Mouse (Mus musculus): Measurements from ENCODE around the gene Kcnc1.

Gene Kcnc1

DNA sequence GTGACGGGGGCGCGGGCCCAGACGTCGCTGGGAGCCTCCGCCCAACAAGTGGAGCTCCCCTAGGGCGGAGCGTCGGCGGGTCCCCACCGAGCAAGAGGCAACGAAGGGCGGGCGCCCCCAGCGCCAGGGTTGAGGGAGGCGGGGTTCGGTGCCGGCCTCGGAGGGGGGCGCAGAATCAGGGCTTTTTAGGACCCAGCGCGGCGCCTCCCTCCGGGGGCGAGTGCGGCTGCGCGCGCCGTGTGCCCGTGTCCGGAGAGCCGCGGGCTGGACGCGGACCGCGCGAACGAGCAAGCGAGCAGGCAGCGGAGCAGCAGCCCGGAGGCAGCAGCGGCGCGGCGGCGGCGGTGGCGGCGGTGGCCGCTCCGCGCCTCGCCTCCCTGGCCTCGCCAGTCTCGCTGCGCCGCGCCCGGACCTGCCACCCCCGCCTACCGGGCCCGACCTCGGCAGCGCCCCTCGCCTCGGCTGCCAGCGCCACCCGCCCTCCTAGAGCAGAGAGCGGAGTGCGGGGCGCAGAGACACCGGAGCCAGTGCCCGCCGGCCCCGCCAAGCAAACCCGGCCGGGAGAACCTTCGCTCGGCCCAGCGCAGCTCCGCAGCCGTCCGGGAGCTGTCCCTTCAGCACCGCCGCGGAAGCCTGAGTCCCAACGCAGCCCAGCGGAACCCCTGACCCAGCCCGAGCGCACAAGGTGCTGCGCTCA is at the start of gene Kcnc1:
Gene Kcnc1, plus strand, starts transcription at position 267 of the 697 bp plus-strand sequence.
- POLR2A ChIA-PET, result interaction anchor here (0.5 to 2.8 kb wide), 6 partner anchors 79 to 211 kb away, joined by 3 to 10 read pairs (median 4); no protein-coding TSS in a partner anchor
- CTCF ChIA-PET, result interaction anchor here (0.5 to 3.3 kb wide), 37 partner anchors 9 to 314 kb away, joined by 3 to 22 read pairs (median 4); partner anchors contain the start of genes Abcc8 (in 1 of the 4), Saal1 (in 1 of the 4) and Sergef (in 1 of the 4)

DNA sequence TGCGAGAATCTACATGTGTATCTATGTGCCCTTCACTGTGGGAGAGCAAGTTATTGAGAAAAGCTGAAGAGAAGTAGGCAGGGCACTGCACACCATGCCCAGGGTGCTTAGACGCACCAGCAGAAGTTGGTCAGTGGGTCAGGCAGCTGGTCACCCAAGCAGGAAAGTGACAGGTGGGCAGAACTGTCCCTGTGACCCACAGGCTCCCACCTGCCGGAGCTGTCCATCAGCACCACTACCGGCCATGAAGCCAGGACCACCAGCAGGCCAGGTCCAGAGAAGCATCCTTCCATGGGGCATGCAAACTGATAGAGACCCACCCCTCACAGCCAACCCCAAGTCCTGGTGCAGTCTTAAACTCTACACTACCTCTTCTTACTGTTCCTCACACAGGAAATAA is 48.6 kb upstream of the Kcnc1 start:
- ChIA-PET POLR2A (interaction anchor here in 2 of 4 experiments (0.7 to 1.3 kb wide), 2 partner anchors 13 to 71 kb away, joined by 3 read pairs; no protein-coding TSS in a partner anchor), CTCF (interaction anchor here in 1 of 4 experiments (0.6 kb wide), 1 partner anchor 166 kb away, joined by 3 read pairs; no protein-coding TSS in a partner anchor)

DNA sequence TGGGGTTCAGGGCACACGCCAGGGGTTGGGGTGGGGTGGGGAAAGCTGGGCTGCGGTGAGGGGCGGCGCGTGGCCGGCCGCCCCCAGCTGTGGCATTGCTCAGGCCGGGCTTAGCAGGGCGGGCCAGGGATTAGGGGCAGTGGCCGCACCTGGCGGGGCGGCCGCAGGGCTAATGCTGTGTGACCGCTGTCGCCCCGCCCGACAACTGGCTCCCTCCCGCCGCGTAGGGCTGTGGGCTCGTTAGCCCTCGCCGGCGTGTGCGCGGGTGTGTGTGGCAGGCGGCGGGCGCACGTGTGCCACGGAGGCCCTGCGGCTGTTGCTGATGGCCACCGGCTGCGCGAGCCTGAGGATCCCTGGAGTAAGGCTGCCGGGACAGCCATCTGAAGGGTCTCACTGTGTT is 47.5 kb upstream of the Kcnc1 start:
- ChIA-PET POLR2A (interaction anchor here in 1 of 4 experiments (0.6 kb wide), 1 partner anchor 57 kb away, joined by 3 read pairs; no protein-coding TSS in a partner anchor), CTCF (interaction anchor here in 2 of 4 experiments (0.6 kb wide), 2 partner anchors 122 to 138 kb away, joined by 3 read pairs; no protein-coding TSS in a partner anchor)

DNA sequence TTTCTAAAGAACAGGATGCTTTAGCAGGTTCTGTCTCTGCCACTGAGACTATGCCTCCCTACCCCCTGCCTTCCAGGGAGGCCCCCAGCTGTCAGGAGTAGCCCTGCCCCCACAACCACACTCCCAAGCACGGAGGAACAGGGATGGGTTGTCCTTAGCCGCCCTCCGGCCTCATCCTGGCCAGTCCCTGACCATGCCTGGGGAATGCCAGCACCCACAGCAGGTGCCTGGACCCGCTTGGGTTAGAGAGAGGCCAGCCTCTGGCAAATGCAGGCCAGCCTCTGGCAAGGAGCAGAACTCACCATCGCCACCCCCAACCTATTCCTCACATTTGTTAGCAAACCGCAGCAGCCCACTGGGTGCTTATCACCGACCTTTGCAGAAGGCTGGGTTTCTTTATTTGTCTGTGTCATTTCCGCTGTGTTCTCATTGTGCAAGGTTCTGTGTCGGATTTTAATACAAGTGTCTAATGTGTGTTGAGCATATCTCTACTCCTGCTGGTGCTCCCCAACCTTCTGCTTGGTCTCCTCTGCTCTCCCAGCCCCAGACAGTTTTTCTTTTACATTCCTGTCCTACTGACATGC is 46.1 kb upstream of the Kcnc1 start:
- POLR2A ChIA-PET, result no interaction called here
- CTCF ChIA-PET, result interaction anchor here in 1 of 4 experiments (0.6 kb wide), 1 partner anchor 1733 kb away, joined by 8 read pairs; no protein-coding TSS in a partner anchor

DNA sequence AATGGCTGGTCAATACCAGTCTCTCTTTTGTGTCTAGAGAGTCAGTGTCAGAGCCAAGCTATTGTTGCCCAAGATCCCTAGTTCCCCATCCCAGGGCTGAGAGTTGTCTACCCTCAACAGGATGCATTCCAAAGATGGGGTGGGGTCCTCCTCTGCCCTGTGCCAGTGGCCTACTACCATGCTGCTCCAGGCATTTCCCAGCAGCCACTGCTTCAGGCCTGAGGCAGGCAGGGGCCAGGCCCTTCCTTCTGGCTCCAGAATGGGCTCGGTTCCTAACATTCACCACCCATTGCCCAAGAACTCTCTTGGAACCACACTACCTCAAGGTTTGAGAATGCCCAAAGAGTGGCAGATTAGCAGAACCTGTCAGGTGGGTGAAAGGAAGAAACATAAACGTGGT is 43.5 kb upstream of the Kcnc1 start:
- POLR2A ChIA-PET, result no interaction called here
- CTCF ChIA-PET, result no interaction called here

DNA sequence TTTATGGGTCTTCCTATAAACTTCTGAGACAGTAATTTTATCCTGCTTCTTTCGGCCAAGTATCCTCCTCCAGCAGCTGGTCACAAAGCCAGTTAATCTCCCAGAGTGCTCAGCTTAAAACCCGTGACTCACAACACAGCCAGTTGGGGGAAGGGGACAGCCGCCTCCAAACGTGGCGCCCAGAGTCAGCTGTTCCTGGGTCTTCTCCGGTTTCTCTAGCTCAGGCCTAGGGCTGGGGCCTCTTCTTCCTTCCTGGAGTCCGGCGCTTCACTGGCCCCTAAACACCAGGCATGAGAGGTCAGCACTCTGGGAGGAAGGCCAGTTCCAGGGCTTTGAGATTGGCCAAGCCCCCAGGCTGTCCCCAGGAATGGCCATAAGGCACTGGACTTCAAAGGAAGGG is 43.1 kb upstream of the Kcnc1 start:
- ChIA-PET CTCF (no interaction called here), POLR2A (interaction anchor here in 1 of 4 experiments (0.6 kb wide), 1 partner anchor 12 kb away, joined by 3 read pairs; no protein-coding TSS in a partner anchor)

DNA sequence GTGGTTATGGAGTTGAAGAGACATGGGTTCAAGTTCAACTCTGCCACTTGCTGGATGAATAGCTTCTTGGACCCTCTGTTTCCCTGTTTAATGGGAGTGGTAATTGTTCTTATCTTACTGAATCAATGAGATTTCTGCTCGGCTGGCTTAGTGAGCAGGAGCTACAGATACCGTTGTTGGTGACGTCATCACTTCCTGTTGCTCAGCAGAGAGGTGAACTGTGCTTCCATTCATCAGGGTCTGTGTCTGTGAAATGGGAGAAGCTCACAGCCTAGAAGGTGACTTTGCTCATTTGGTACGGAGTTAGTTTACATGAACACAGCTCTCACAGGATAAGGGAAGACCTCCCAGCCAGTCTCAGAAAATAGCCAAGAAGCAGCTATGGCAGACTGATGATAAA is 42.4 kb upstream of the Kcnc1 start:
- ChIA-PET CTCF (no interaction called here), POLR2A (interaction anchor here in 1 of 4 experiments (0.7 kb wide), 1 partner anchor 74 kb away, joined by 3 read pairs; no protein-coding TSS in a partner anchor)

DNA sequence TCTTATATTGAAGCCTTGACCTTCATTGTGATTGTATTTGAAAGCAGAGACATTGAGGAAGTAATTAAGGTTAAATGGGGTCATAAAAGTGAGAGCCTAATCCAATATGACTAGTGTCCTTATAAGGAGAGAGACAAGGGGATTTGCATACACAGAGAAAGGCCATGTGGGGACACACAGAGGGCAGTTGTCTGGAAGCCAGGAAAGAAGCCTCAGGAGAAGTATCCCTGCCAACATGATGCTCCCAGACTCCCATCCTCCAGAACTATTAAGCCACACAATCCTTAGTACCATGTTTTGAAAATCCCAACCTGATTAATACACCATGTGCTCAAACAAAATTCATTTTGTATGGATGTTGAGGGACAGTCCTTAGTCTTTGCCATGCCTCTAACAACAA is 34.5 kb upstream of the Kcnc1 start:
- POLR2A ChIA-PET, result no interaction called here
- CTCF ChIA-PET, result no interaction called here

DNA sequence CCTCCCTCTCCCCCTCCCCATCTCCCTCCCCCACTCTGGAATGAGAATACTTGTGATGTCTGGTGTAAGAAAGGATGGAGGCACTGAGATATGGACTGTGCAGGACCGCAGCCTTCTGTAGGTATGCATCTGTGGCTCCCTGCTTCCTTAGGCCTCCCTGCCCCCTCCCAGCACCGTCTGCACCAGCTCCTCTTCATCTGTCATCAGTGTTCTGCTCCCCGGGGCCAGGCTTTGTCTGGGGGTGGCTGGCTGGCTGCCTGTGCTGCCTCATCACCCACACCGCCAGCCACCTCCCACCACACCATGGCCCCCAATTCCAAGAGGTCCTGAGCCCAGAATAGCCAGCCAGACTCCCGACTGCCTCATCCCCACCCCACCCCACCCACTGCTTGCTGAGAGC is 32.1 kb upstream of the Kcnc1 start:
- CTCF ChIA-PET, result interaction anchor here in 1 of 4 experiments (1.4 kb wide), 1 partner anchor 14 kb away, joined by 3 read pairs; no protein-coding TSS in a partner anchor
- POLR2A ChIA-PET, result interaction anchor here in 1 of 4 experiments (0.9 kb wide), 1 partner anchor 285 kb away, joined by 3 read pairs; no protein-coding TSS in a partner anchor

DNA sequence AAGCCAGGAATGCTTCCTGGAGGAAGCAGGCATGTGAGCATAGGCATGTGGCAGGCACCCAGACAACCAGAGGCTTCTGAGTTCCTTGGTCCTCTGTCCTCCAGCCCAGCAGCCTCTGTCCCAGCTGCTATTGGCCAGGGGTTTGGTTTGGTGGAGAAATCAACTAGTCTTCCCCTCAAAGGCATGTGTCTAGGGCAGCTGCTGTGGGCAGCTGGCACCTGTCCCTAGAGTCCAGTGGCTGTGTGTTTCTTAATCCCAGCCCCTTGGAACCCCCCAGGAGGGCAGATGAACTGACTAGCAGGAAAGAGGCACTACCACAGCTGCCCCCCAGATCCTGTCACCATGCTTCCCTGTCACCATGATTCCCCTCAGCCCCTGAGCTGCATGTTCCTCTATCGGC is 30.5 kb upstream of the Kcnc1 start:
- ChIA-PET CTCF (no interaction called here), POLR2A (no interaction called here)

DNA sequence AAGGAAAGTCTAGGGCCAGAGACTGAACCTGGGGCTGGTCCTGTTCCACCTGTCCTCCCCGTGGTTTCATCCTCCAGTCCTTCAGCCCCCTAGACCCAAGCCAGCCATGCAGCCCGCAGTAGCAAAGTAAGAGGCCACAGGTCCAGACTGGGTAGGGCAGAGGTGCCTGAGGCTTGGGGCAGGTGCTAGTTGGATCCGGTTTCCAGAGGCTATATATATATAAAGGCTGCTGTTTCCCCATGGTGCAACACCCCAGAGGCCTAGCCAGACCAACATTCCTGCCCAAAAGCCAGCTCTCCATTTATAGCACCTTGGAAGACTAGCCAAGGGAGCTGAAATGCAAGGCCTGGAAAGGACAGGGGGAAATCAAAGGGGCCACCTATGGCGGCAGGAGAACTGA is 25.2 kb upstream of the Kcnc1 start:
- ChIA-PET POLR2A (no interaction called here), CTCF (interaction anchor here in 1 of 4 experiments (1.1 kb wide), 1 partner anchor 22 kb away, joined by 4 read pairs; no protein-coding TSS in a partner anchor)

DNA sequence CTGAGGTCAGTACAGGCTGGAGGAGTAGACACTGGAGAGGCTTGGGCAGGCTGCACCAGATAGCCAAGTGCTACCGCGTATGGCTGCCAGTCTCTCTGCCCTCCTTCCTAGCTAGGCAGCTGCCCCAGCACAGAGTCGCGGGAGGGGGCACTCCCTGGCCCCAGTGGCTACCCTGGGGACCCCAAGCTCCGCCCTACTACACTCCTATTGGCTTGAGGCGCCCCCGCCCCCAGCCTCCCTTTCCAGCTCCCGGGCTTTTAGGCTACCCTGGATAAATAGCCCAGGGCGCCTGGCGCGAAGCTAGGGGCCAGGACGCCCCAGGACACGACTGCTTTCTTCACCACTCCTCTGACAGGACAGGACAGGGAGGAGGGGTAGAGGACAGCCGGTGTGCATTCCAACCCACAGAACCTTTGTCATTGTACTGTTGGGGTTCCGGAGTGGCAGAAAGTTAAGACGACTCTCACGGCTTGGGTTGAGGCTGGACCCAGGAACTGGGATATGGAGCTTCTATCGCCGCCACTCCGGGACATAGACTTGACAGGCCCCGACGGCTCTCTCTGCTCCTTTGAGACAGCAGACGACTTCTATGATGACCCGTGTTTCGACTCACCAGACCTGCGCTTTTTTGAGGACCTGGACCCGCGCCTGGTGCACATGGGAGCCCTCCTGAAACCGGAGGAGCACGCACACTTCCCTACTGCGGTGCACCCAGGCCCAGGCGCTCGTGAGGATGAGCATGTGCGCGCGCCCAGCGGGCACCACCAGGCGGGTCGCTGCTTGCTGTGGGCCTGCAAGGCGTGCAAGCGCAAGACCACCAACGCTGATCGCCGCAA is 19.9 kb upstream of the Kcnc1 start, which contains the start of gene Myod1:
Gene Myod1, plus strand, starts transcription at position 303 of the 836 bp plus-strand sequence.
- ChIA-PET POLR2A (no interaction called here), CTCF (interaction anchor here in 3 of 4 experiments (0.8 to 1.5 kb wide), 7 partner anchors 17 to 452 kb away, joined by 3 to 15 read pairs (median 3); no protein-coding TSS in a partner anchor)

DNA sequence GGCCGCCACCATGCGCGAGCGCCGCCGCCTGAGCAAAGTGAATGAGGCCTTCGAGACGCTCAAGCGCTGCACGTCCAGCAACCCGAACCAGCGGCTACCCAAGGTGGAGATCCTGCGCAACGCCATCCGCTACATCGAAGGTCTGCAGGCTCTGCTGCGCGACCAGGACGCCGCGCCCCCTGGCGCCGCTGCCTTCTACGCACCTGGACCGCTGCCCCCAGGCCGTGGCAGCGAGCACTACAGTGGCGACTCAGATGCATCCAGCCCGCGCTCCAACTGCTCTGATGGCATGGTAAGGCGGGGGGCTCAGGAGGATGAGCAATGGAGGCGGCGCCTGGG is 19.3 kb upstream of the Kcnc1 start:
- ChIA-PET POLR2A (no interaction called here), CTCF (interaction anchor here (0.6 to 5.4 kb wide), 13 partner anchors 16 to 635 kb away, joined by 3 to 40 read pairs (median 4); partner anchors contain the start of gene Kcnc1 (in 1 of the 4))

DNA sequence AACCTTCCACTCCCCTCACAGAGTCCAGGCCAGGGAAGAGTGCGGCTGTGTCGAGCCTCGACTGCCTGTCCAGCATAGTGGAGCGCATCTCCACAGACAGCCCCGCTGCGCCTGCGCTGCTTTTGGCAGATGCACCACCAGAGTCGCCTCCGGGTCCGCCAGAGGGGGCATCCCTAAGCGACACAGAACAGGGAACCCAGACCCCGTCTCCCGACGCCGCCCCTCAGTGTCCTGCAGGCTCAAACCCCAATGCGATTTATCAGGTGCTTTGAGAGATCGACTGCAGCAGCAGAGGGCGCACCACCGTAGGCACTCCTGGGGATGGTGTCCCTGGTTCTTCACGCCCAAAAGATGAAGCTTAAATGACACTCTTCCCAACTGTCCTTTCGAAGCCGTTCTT is 18.2 kb upstream of the Kcnc1 start:
- ChIA-PET POLR2A (interaction anchor here in 1 of 4 experiments (0.5 to 1.2 kb wide), 2 partner anchors 24 to 229 kb away, joined by 3 to 8 read pairs; no protein-coding TSS in a partner anchor), CTCF (interaction anchor here (0.5 to 5.4 kb wide), 22 partner anchors 12 to 482 kb away, joined by 3 to 40 read pairs (median 4); partner anchors contain the start of genes Kcnc1 (in 1 of the 4), Syngr4 (in 1 of the 4) and Tmem143 (in 1 of the 4))

DNA sequence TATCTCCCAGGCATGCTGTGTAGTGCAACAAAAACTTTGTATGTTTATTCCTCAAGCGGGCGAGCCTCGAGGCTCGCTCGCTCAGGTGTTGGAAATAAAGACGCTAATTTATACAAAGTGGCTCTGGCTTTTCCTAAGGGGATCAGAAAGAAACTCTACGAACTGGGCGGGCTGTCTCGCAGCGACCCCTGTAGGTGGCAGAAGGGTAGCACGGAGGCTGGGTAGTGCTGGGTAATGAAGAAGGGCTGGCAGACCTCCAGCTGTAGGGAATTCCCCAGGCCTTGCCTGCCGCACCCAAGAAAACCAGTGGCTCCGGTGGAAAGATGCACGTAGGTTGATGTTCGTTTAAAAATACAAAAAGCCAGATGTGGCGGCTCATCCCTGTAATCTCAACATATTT is 17.3 kb upstream of the Kcnc1 start:
- POLR2A ChIA-PET, result no interaction called here

DNA sequence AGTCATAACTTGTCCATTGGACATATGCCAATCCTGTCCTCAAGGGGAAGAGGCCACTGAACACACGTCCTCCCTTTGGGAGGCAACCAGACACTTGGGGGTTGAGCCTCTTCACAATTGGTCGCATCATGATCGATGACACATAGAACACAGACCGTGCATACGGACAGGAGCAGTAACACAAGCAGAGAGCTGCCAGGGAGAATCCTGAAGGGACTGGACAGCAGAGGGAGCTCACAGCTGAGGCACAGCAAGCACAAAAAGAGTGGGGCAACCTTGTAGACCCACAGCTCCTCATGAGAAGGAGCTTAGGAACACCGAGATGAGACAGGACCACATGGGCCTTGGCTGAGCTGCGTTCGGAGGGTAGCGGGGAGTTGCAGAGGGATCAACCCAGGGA is 15.7 kb upstream of the Kcnc1 start:
- POLR2A ChIA-PET, result no interaction called here
- CTCF ChIA-PET, result interaction anchor here (0.6 to 5.4 kb wide), 12 partner anchors 10 to 593 kb away, joined by 3 to 40 read pairs (median 4); no protein-coding TSS in a partner anchor

More for the DNA sequence above, 17.3 kb upstream of the Kcnc1 start:
- CTCF ChIA-PET, result interaction anchor here (0.5 to 5.4 kb wide), 29 partner anchors 10 to 283 kb away, joined by 3 to 40 read pairs (median 4); partner anchors contain the start of gene Kcnc1 (in 2 of the 4)

DNA sequence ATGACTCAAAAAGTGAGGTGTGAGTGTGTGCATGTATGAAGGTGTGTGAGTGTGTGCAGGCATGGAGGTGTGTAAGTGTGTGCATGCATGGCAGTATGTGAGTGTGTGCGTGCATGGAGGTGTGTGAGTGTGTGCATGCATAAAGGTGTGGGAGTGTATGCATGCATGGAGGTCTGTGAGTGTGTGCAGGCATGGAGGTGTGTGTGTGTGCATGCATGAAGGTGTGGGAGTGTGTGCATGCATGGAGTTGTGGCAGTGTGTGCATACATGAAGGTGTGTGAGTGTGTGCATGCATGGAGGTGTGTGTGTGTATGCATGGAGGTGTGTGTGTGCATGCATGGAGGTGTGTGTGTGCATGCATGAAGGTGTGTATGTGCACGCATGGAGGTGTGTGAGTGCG is 8.9 kb upstream of the Kcnc1 start:
- POLR2A ChIA-PET, result no interaction called here
- CTCF ChIA-PET, result no interaction called here

DNA sequence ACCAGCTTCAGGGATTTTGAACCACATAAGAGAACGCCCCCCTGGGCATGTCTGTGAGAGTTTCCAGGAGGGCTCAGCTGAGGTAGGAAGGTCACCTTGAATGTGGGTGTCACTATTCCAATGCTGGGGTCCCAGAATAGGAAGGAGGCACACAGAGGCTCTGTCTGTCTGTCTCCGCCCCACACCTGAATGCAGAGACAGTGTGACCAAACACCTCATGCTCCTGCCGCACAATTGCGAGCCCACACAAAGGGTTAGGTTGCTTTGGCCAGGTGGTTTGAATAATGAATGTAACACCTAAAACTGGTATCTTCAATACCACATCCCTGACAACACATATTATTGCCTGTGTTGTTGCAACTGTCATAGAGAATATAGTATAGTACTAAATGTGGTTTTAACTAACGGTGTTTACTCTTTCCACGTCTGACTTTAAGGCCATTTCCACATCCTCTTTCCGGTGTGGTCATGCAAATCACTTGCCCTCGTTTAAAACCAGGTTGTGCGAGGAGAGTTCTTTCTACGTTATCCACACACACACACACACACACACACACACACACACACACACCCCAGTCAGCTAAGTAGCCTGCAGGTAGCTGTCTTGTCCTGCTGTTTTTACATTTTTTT is 6.7 kb upstream of the Kcnc1 start:
- POLR2A ChIA-PET, result interaction anchor here in 1 of 4 experiments (1.4 kb wide), 1 partner anchor 218 kb away, joined by 5 read pairs; no protein-coding TSS in a partner anchor
- CTCF ChIA-PET, result interaction anchor here in 2 of 4 experiments (0.6 to 1.4 kb wide), 3 partner anchors 9 to 250 kb away, joined by 4 read pairs; partner anchors contain the start of gene Sergef (in 1 of the 2)
